Mouse (Mus musculus): ENCODE measurements at regions not wholly inside any gene's neighbourhood (a gene's known extent, or its start where the extent isn't known, plus 50 kb on each side); places are given as distances from the start of the nearest gene placed in this dataset.

DNA sequence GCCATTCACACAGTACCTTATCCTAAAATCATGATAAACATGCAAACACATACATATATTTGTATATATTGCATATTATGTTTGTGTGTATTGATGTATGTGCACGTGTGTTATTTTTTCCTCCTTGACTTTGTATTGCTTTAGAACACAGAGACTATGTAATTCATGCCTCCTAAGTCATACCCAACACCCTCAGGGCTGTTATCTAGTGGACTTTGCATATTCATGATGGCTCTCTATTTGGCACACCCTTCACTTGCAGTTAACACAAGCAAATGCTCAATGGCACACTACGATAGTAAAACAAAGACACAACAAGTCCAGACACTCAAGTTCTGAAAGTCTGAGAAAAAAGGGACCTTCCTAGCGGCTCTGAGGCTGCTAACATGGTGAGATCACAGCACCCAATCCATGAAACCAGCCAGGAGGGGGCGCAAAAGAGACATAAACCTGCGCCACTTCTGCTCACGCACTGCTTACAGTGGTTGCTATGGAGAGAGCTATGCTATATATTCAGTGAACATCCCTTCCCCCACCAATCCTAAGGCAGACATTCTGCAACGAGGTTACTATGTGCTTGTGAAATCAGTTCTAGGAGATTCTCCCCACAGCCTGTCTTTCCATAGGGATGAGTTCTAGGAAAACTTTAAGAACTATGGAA is 418.6 kb downstream of the Bckdhb start:
- WGBS = 21% methylated on average over 7 of the region's 7 CpGs
- no peak overlapping the region for H3K9ac ChIP-seq (replicated peaks; ENCODE audit: low read length)
- no peaks in the 10 kb centered on the region for H3K4me1 ChIP-seq (ENCODE audit: insufficient read depth, low read length)
- no peaks in the 10 kb centered on the region for H3K9me3 ChIP-seq (ENCODE audit: low read length)
- H3K27me3 ChIP-seq (ENCODE audit: insufficient read depth, low read length) = no peaks in the 10 kb centered on the region
- no peaks in the 10 kb centered on the region for H3K36me3 ChIP-seq (ENCODE audit: insufficient read depth, low read length)
- no peak overlapping the region for H3K4me2 ChIP-seq (replicated peaks; ENCODE audit: low read depth, low read length)
- ATAC-seq (ENCODE audit: low FRiP score, low TSS enrichment) = peak; percentile 96
- H3K4me3 ChIP-seq (ENCODE audit: low read length) = no peak overlapping the region
- H3K27ac ChIP-seq (ENCODE audit: low read length) = no peak overlapping the region

DNA sequence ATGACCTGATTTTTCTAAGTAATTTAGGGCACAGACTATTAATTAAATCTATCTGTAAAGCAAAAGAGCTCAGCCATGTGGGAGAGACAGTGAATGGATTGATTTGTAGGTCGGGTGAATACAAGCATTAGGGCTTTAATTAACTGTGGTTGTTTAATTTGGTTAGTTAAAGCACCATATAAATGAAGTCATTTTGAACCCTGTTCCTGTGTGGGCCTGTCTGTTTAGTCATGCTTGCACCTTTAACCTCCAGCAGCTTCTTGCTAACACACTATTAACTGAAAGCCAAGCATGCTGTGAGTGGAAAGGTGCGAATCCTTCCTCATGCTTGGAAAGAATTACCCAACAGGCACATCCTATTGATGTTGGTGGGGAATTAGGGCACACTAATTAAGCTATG is 425.3 kb downstream of the Bckdhb start:
- Histone ChIP-seq H3K4me3 (ENCODE audit: low read length) (no peak overlapping the region), H3K4me2 (replicated peaks; ENCODE audit: low read depth, low read length) (no peak overlapping the region), H3K9me3 (ENCODE audit: low read length) (no peaks in the 10 kb centered on the region), H3K36me3 (ENCODE audit: insufficient read depth, low read length) (no peaks in the 10 kb centered on the region), H3K9ac (replicated peaks; ENCODE audit: low read length) (no peak overlapping the region), H3K27me3 (ENCODE audit: insufficient read depth, low read length) (no peaks in the 10 kb centered on the region), H3K27ac (ENCODE audit: low read length) (no peak overlapping the region), H3K4me1 (ENCODE audit: insufficient read depth, low read length) (no peaks in the 10 kb centered on the region)
- ATAC-seq (ENCODE audit: low FRiP score, low TSS enrichment) = no peak
- 48% methylated on average over 2 of the region's 2 CpGs for WGBS

DNA sequence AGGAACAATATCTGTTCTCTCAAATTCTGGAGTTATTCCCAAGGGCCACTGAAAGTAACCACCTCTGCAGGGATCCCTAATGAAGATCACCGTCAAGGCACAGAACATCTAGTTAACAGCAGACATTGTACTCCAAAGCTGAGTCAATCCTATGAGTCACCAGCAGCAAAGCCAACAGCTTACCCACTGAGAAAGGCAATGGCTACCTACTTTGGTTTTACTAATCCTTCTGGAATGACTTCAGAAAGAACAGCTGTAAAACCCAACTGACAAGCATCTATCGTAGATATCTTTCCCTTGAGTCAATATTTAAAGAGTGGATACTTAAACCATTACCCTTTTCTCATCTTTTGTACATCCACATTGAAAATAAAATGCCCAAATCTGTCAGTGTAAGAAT is 429.5 kb downstream of the Bckdhb start:
- WGBS = 87% methylated on average over 2 of the region's 2 CpGs
- Histone ChIP-seq H3K4me1 (ENCODE audit: insufficient read depth, low read length) (no peaks in the 10 kb centered on the region), H3K36me3 (ENCODE audit: insufficient read depth, low read length) (no peaks in the 10 kb centered on the region), H3K27ac (ENCODE audit: low read length) (no peak overlapping the region), H3K27me3 (ENCODE audit: insufficient read depth, low read length) (no peaks in the 10 kb centered on the region), H3K9ac (replicated peaks; ENCODE audit: low read length) (no peak overlapping the region), H3K9me3 (ENCODE audit: low read length) (no peaks in the 10 kb centered on the region), H3K4me2 (replicated peaks; ENCODE audit: low read depth, low read length) (no peak overlapping the region), H3K4me3 (ENCODE audit: low read length) (no peak overlapping the region)
- ATAC-seq (ENCODE audit: low FRiP score, low TSS enrichment) = no peak

DNA sequence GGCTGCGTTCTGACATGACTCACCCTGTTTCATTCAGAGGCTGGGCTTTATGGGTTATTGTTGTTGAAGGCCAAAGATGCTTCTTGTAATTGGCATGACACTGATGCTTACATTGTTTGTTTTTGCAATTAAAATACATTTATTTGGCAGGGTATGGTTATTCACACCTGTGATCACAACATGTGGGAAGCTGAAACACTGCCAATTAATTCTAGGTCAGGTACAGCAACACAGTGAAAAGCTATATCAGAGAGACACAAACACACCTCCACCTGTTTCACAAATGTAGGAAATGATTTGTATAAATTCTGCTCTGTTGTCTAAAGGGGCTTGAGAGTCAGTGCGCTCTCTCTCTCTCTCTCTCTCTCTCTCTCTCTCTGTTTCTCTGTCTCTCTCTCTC is 431.2 kb downstream of the Bckdhb start:
- no peaks in the 10 kb centered on the region for H3K27me3 ChIP-seq (ENCODE audit: insufficient read depth, low read length)
- H3K36me3 ChIP-seq (ENCODE audit: insufficient read depth, low read length) = no peaks in the 10 kb centered on the region
- no peak overlapping the region for H3K4me3 ChIP-seq (ENCODE audit: low read length)
- 89% methylated on average over 2 of the region's 2 CpGs for WGBS
- no peaks in the 10 kb centered on the region for H3K4me1 ChIP-seq (ENCODE audit: insufficient read depth, low read length)
- H3K27ac ChIP-seq (ENCODE audit: low read length) = no peak overlapping the region
- H3K9me3 ChIP-seq (ENCODE audit: low read length) = no peaks in the 10 kb centered on the region
- no peak overlapping the region for H3K4me2 ChIP-seq (replicated peaks; ENCODE audit: low read depth, low read length)
- no peak overlapping the region for H3K9ac ChIP-seq (replicated peaks; ENCODE audit: low read length)
- ATAC-seq (ENCODE audit: low FRiP score, low TSS enrichment) = no peak

DNA sequence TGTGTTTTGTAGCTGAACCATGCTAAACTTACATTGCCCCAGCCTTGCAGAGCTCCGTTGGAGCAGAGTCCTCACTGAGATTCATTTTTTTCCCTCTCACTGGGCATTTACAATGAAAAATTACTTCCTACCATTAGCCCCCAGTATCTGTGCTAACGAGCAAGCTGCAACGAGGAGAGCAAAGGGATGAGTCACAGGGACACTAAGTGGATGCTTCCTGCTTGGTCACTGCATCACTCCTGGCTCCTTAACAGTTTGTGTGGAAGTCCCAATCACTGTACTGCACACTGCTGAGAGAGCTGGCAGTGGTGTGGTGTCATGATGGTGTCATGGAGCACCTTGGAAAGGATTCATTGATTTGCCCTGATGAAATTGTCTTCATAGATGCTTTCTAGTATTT is 434.9 kb downstream of the Bckdhb start:
- Histone ChIP-seq H3K27ac (ENCODE audit: low read length) (no peak overlapping the region), H3K9me3 (ENCODE audit: low read length) (no peaks in the 10 kb centered on the region), H3K4me3 (ENCODE audit: low read length) (no peak overlapping the region), H3K4me1 (ENCODE audit: insufficient read depth, low read length) (no peaks in the 10 kb centered on the region), H3K4me2 (replicated peaks; ENCODE audit: low read depth, low read length) (no peak overlapping the region), H3K36me3 (ENCODE audit: insufficient read depth, low read length) (no peaks in the 10 kb centered on the region), H3K9ac (replicated peaks; ENCODE audit: low read length) (no peak overlapping the region), H3K27me3 (ENCODE audit: insufficient read depth, low read length) (no peaks in the 10 kb centered on the region)
- no peak for ATAC-seq (ENCODE audit: low FRiP score, low TSS enrichment)
- WGBS = 50% methylated on average over 3 of the region's 3 CpGs

DNA sequence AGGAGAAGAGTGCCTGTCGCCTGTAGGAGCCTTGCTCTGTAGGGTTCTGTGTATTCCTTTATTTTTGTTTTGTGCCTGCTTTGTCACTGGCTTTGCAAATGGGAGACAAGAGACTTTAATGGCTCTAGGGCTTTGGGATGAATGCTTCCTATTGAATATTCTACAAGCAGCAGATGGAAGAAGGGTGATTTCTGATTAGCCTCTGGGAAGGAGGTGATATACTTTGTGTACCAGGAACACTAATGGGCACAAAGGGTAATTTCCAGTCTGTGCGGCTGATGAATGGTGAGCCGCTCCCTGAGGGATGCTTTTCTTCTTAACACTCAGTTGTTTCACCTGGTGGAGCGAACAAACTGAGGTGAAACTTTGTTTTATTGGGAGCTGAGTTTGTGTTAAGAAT is 435.5 kb downstream of the Bckdhb start:
- Histone ChIP-seq H3K4me2 (replicated peaks; ENCODE audit: low read depth, low read length) (no peak overlapping the region), H3K9me3 (ENCODE audit: low read length) (no peaks in the 10 kb centered on the region), H3K36me3 (ENCODE audit: insufficient read depth, low read length) (no peaks in the 10 kb centered on the region), H3K9ac (replicated peaks; ENCODE audit: low read length) (no peak overlapping the region), H3K4me1 (ENCODE audit: insufficient read depth, low read length) (no peaks in the 10 kb centered on the region), H3K27me3 (ENCODE audit: insufficient read depth, low read length) (no peaks in the 10 kb centered on the region), H3K27ac (ENCODE audit: low read length) (no peak overlapping the region), H3K4me3 (ENCODE audit: low read length) (no peak overlapping the region)
- ATAC-seq (ENCODE audit: low FRiP score, low TSS enrichment) = no peak
- 81% methylated on average over 4 of the region's 4 CpGs for WGBS

DNA sequence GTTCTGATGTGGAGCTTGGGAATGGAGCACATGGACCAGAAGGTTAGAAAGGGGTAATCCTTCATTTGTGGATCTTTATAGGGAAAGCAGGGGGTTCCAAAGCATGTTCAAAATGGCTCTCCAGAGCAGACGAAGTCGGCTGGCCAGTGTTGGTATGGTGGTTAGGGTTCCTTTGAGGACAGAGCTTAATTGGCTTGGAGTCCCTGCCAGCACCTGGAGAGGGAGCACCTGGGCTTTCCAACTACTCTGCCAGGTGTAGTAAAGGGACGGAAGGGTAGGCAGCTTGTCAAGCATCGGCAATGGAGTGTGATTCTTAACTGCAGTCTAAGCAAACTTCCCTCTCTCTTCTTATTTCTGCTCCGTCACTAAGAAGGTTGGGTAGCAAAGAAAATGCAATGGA is 438.5 kb downstream of the Bckdhb start:
- Histone ChIP-seq H3K4me1 (ENCODE audit: insufficient read depth, low read length) (no peaks in the 10 kb centered on the region), H3K9ac (replicated peaks; ENCODE audit: low read length) (no peak overlapping the region), H3K9me3 (ENCODE audit: low read length) (no peaks in the 10 kb centered on the region), H3K36me3 (ENCODE audit: insufficient read depth, low read length) (no peaks in the 10 kb centered on the region), H3K27ac (ENCODE audit: low read length) (no peak overlapping the region), H3K4me3 (ENCODE audit: low read length) (no peak overlapping the region), H3K27me3 (ENCODE audit: insufficient read depth, low read length) (no peaks in the 10 kb centered on the region), H3K4me2 (replicated peaks; ENCODE audit: low read depth, low read length) (no peak overlapping the region)
- no peak for ATAC-seq (ENCODE audit: low FRiP score, low TSS enrichment)
- WGBS = 86% methylated on average over 5 of the region's 5 CpGs

DNA sequence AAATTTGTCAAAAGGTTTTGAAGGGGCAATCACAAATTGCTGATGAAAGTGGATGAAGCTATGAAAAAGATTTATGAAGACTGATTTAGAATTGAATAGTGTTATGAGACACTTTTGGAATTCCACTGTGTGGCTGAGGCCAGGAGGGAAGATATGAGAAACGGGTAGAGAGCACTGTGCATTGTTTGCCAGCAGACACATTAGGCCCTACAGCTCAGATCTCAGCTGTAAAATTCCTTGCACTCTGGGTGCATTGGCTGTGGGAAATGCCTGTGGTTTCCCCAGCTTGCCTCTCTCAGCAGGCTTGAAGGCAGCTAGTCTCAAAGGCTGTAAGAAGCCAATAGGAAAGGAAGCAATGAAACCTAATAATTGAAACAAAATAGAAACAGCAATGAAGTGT is 444.3 kb downstream of the Bckdhb start:
- WGBS = 57% methylated on average over 1 of the region's 1 CpGs
- no peak for ATAC-seq (ENCODE audit: low FRiP score, low TSS enrichment)
- Histone ChIP-seq H3K4me1 (ENCODE audit: insufficient read depth, low read length) (no peaks in the 10 kb centered on the region), H3K36me3 (ENCODE audit: insufficient read depth, low read length) (no peaks in the 10 kb centered on the region), H3K4me2 (replicated peaks; ENCODE audit: low read depth, low read length) (no peak overlapping the region), H3K27me3 (ENCODE audit: insufficient read depth, low read length) (no peaks in the 10 kb centered on the region), H3K27ac (ENCODE audit: low read length) (no peak overlapping the region), H3K9me3 (ENCODE audit: low read length) (no peaks in the 10 kb centered on the region), H3K9ac (replicated peaks; ENCODE audit: low read length) (no peak overlapping the region), H3K4me3 (ENCODE audit: low read length) (no peak overlapping the region)

DNA sequence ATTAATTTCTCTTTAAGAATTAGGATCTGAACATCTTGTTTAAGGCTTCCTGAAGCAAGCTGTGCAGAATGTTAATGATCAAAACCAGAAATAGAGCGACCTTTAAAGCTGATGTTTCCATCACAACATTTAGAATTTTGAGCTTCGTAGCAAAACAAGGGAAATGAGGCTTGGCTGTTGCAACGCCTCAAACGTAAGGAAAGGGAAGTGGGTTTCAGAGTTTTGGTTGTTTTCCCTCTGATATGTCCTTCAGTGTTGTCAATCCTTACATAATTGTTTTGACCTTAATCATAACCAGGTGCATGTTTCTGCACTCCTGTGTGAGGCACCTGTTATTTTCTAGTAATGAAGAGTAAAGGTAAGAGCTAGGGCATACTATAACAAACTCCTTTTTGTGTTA is 445.3 kb downstream of the Bckdhb start:
- Histone ChIP-seq H3K27me3 (ENCODE audit: insufficient read depth, low read length) (no peaks in the 10 kb centered on the region), H3K4me1 (ENCODE audit: insufficient read depth, low read length) (no peaks in the 10 kb centered on the region), H3K4me3 (ENCODE audit: low read length) (no peak overlapping the region), H3K36me3 (ENCODE audit: insufficient read depth, low read length) (no peaks in the 10 kb centered on the region), H3K9ac (replicated peaks; ENCODE audit: low read length) (no peak overlapping the region), H3K9me3 (ENCODE audit: low read length) (no peaks in the 10 kb centered on the region), H3K4me2 (replicated peaks; ENCODE audit: low read depth, low read length) (no peak overlapping the region), H3K27ac (ENCODE audit: low read length) (no peak overlapping the region)
- no peak for ATAC-seq (ENCODE audit: low FRiP score, low TSS enrichment)
- 72% methylated on average over 4 of the region's 4 CpGs for WGBS

DNA sequence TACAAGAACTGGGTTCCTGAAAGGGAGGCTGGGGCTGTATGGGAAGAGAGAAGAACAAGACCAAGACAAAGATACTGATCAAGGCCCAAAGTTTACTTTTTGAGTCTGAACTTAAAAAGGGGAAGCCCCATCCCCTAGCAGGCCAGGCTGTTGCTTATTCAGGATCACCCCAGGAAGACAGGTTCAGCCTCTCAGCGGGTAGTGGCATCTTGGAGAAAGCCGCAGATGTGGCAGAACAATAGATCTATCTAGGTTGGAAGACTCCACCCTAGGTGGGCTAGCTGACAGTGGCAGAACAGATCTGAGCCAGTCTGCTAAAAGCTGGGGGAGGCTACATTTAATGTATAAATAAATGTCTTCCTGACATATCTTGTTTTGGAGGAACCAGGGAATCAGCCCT is 450.8 kb downstream of the Bckdhb start:
- no peak for ATAC-seq (ENCODE audit: low FRiP score, low TSS enrichment)
- 63% methylated on average over 2 of the region's 2 CpGs for WGBS
- Histone ChIP-seq H3K27ac (ENCODE audit: low read length) (no peak overlapping the region), H3K27me3 (ENCODE audit: insufficient read depth, low read length) (no peaks in the 10 kb centered on the region), H3K4me2 (replicated peaks; ENCODE audit: low read depth, low read length) (no peak overlapping the region), H3K36me3 (ENCODE audit: insufficient read depth, low read length) (no peaks in the 10 kb centered on the region), H3K4me1 (ENCODE audit: insufficient read depth, low read length) (no peaks in the 10 kb centered on the region), H3K9ac (replicated peaks; ENCODE audit: low read length) (no peak overlapping the region), H3K4me3 (ENCODE audit: low read length) (no peak overlapping the region), H3K9me3 (ENCODE audit: low read length) (no peaks in the 10 kb centered on the region)
